Mouse (Mus musculus) naive thymus-derived CD4-positive, alpha-beta T cell, adult 2 months (primary cell): ENCODE measurements at regions not wholly inside any gene's neighbourhood (a gene's known extent, or its start where the extent isn't known, plus 50 kb on each side); places are given as distances from the start of the nearest gene placed in this dataset.
A peak's percentile ranks its signal among the peaks of the same experiment; 100 is the strongest.

Experiments used
- DNase-seq: peaks from one replicate; pipeline ENCODE4 v3.0.0-alpha.2; 2011; ENCODE audit warnings: low read depth

DNA sequence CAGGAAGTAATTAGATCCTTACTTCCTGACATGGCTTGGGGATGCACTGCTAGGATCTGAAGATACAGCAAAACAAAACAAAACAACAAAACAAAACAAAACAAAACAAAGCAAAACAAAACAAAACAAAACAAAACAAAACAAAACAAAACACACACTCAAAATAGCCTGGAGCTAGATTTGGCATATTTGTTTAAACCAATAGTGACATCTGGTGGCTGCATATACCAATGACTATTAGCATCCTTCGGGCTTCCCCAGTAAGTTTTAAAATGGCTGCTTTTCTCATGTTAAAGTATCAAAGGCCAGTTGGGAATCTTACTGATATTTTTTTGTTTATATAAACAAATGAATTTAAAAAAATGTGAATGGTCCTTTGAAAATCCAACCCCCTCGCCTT, 52.9 kb upstream of the Ica1 start:
- DNase-seq, result peak; percentile 12

DNA sequence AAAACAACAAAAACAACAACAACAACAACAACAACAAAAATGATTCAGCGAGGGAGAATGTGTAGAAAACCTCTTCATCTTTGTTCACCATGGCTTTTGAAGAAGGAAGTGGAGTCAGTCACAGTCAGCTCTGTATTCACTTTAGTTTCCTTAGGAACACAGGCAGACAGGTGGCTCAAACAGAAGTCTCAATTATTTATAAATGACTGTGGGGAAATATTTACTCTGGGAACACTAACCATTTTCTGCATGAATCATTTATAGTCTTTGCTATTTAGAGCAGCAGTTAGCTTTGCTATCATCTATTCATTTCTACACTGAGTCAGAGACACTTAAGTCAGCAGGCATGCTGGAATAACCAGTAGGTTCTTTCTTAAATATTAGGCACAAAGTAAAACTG, 54.6 kb upstream of the Ica1 start:
- no peak for DNase-seq

DNA sequence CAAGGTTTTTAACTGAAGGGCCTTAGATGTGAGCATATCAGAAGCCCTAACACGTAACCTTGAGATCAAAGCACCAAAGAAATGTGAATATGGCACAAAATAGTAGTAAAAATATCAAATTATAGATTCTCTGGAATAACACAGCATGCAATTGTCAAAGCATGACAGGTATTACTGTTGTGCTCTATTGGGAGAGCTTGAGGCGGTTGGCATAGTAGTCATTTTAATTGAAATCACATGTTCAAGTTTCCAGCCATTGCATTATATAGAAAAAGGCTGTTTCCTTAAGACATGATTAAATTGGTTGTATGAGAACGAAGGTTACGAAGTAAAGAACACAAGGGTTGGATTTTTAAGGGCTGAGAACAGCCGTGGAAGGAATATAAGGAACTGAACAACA, 75.4 kb upstream of the Ica1 start:
- DNase-seq, result no peak

DNA sequence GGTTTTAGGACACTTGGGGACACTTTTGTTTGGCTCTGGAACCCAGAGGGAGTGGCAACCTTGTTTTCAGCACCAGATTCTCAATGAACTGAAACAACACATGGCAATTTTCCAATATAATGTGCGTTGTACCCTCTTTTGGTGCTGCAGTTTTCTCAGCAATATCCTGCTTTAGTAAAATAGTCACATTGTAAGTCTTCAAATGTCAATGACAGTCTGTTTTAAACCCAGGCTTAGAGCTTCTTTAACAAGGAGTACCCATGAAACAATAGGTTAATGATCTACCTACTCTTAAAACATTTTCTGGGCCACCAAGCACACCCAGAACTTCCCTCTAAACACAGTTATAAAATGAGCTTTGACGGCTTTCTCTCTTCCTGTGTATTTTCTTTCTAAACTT, 82.3 kb upstream of the Ica1 start:
- DNase-seq, result no peak

DNA sequence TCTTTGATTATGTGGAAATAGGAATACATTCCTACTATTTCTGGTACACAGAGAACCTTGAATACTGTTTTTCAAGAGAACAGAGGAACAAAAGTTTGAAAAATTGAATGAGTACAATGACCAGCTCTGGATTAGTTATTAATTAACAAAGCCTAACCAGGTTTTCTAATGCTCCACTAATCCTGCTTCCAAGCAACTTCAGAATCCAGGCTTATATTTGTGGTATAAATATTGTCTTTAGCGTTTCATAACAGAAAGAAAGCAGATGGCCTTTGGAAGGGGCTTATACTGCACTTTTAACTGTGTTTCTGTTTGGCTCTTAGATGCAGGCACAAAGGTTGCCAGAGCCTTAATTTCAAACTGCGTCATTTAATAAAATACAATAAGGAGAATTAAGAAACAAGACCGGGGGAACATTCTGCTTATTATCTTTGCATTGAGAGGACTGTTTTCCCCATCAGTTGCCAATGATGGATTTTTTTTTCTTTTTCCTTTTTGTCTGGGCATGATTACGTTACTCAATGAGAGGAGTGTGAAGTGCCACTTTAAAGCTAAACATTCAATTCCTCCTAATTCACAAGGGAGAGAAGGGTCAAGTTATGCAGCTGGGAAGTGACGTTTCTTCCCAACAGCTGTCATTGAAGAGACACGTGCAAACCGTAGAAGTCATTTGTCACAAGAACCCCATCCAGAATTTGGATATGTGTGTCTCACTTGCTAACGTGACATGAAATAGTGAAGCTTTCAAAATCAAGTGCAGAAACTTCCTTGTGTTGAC, 84.2 kb upstream of the Nxph1 start:
- DNase-seq, result no peak

DNA sequence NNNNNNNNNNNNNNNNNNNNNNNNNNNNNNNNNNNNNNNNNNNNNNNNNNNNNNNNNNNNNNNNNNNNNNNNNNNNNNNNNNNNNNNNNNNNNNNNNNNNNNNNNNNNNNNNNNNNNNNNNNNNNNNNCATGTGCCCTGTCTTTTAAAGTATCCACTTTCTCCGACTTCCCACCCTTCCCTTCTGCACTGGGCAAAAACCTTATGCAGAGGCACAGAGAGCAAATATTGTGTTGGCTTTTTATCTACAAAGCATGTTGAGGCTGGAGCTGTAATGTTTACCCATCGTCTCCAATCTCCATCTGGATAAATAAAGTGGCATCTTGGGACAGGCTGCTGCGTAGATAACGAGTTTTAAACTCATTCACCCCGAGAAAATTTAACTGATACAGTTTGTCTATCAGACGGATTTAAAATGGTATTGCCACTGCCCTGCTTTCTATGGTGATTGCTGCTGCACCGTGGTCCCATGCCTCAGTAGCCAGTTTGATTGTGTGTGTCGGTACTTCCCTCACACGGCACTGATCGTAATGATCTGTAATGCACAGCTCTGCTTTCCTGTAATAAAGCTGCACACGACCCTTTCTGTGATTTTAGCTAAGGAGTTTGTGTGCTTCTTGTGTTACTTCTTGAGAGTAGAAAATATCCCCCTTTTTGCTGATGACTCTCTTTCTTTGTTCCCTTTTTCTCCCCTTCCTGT, 70.7 kb upstream of the Nxph1 start:
- DNase-seq, result no peak

DNA sequence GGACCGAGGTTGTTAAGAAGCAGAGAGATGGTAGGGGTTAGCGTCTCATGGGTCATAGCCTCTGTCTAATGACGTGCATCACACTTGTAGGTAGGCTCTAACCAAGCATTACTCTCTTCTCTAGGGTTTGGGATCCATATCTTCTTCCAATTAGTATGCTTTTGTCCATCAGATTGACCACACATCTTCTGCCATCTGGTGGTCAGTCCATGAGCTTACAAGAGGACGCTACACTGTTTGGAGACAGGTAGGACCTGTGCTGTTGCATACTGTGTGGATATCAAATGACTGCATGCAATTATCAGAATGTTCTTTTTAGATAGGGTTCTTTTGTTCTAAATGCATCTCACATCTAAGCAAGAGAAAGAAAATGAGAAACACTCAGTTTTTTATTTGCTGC, 54.6 kb upstream of the Nxph1 start:
- DNase-seq, result no peak

DNA sequence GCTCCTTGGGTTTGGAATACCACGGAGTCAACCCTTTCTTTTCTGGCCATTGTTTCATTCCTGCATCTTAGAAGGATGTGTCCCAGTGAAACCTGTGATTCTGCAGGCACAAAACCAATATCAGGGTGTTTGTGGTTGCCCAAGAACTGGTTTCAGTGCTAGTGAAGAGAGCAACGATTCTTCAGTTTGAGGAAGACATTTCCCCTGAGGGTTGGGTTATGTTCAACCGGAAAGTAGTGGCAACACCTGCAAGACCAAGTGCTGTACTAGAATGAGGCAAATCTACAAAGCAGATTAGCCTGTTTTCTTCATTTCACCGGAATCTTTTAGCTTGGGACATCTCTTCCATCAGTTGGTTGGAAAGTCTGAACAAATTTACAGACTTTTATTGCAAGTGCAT, 52.1 kb upstream of the Nxph1 start:
- DNase-seq, result no peak

DNA sequence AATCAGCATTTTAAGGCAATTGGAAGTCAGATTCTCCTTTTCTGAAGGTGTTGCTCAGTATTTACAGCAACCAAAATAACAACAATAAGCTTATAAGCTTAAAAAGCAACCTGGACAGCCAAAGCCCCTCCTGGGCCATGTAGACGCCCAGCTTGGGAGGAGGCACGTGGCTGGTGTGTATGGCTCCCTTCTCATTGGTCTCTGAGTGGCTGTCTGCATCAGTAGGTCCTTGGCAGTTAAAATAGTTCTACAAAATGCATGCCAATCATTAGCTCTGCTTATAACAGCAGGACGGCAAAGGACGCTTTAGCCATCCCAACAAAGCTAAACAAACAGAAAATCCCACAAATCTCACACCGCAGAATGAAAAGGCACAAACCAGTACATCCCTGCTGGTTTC, 51.4 kb upstream of the Nxph1 start:
- DNase-seq, result no peak

DNA sequence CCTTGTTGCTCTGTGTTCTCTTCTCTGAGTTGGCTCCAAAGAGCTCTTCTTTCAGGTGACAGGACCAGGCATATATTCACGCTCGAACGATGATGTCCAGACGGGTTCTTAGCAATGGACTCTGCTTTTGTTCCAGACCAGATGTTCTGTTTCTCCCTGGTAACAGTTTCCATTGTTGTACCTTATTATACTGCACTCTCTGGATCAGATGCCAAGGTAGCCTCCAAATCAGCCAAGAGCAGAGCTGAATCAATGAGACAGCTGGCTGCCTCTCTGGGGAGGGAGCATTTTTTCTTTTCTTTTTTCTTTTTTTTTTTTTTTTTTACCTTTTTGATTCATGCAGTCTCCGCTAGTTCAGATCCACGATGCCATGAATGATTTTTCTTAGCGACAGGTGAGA, 50.9 kb upstream of the Nxph1 start:
- no peak for DNase-seq

DNA sequence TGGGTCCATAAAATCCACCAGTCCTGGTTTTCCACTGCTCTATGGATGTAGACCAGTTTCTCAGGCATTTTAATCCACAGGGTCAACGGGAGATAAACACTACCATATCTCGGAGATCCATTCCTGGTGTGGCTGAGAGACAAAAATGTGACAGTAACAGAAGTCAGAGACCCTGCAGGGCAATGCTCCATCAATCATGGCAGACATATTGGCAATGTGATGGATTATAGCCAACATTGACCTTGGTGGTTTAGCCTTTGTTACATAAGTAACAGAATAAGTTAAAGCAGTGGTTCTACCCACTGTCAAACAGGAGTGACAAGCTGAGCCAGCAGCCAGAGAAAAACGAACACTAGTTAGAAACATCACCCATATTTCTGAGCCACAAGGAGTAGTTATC, 50.0 kb upstream of the Nxph1 start:
- no peak for DNase-seq
